Mouse (Mus musculus) kidney, postnatal 0 days (tissue): Measurements from ENCODE around the gene Myom3. TPM values are rescaled to one million over a fixed set of nuclear protein-coding genes. Genes with fewer than 3 reads are reported as not detected.
A peak's percentile ranks its signal among the peaks of the same experiment; 100 is the strongest.

ENCODE experiments used
- ATAC-seq: fragments of 200-750 bp; cut with Nextera tagmentation; replicated peaks from 2 replicates; pipeline ENCODE4 v1.8.0; 2017; ENCODE audit warnings: low read depth, moderate number of reproducible peaks, moderate TSS enrichment, moderate library complexity; ENCODE audit not compliant: low FRiP score
- DNase-seq: peaks from one replicate; pipeline ENCODE4 v3.0.0-alpha.2; 2016; ENCODE audit warnings: low spot score
- H3K27ac ChIP-seq: fragments of 300-500 bp; sonication (generic); 2 replicates; pipeline ENCODE4 v1.5.1; 2014; ENCODE audit warnings: mild to moderate bottlenecking
- H3K27me3 ChIP-seq: fragments of 300-500 bp; sonication (generic); 2 replicates; pipeline ENCODE4 v1.6.1; 2014; ENCODE audit warnings: low read length, mixed read lengths; ENCODE audit not compliant: insufficient read depth
- H3K36me3 ChIP-seq: fragments of 300-500 bp; sonication (generic); 2 replicates; pipeline ENCODE4 v1.6.1; 2014; ENCODE audit warnings: low read length, mixed read lengths; ENCODE audit not compliant: insufficient read depth
- H3K4me1 ChIP-seq: fragments of 300-500 bp; sonication (generic); replicated peaks from 2 replicates; pipeline ENCODE4 v1.6.1; 2014; ENCODE audit warnings: antibody characterized with exemption, low read length, mixed read lengths; ENCODE audit not compliant: insufficient read depth
- H3K4me2 ChIP-seq: fragments of 300-500 bp; sonication (generic); 2 replicates; pipeline ENCODE4 v1.6.1; 2014; ENCODE audit warnings: mild to moderate bottlenecking, low read length, moderate library complexity, mixed read lengths
- H3K4me3 ChIP-seq: fragments of 300-500 bp; sonication (generic); replicated peaks from 2 replicates; pipeline ENCODE4 v1.5.1; 2014; ENCODE audit warnings: low read depth, low read length
- H3K9ac ChIP-seq: fragments of 300-500 bp; sonication (generic); 2 replicates; pipeline ENCODE4 v1.6.1; 2014; ENCODE audit warnings: low read depth, low read length
- H3K9me3 ChIP-seq: fragments of 300-500 bp; sonication (generic); replicated peaks from 2 replicates; pipeline ENCODE4 v1.6.1; 2016; ENCODE audit warnings: low read length, inconsistent platforms, mixed read lengths
- CTCF ChIP-seq: IDR thresholded peaks from 2 replicates; pipeline ENCODE4 v1.5.1; 2016; ENCODE audit warnings: antibody characterized with exemption, low read depth, mild to moderate bottlenecking, moderate library complexity
- WGBS: fragments of 180-500 bp; shearing (Covaris S2); extraction: QIAGEN DNeasy Blood & Tissue Kit; methylation state at CpG from one replicate; pipeline ENCODE4 v1.1.7; 2014; 5-methylcytosine and 5-hydroxymethylcytosine counted together
- polyA plus RNA-seq: library from polyadenylated mRNA; unstranded; fragments of >200 nt; fragmentation: Nextera tagmentation; extraction: Ambion mirVana; gene quantifications from 2 replicates; pipeline ENCODE4 v1.2.1, GENCODE M21; 2015

Myom3 gene
- polyA plus RNA-seq, 1 experiment from 2014 or later = 0.39 TPM

- WGBS = 80% methylated on average over 8 of the region's 8 CpGs
- DNase-seq (no peak), ATAC-seq (no peak)
- Histone ChIP-seq H3K4me1 (0 out of 2 replicates have a peak, but pooled peaks cover 8% of the 10 kb centered on the region), H3K27me3 (no peaks in the 10 kb centered on the region), H3K27ac (no peak overlapping the region), H3K4me2 (no peak overlapping the region), H3K4me3 (no peak overlapping the region), H3K9ac (no peak overlapping the region), H3K9me3 (no peaks in the 10 kb centered on the region), H3K36me3 (no peaks in the 10 kb centered on the region)
- TF ChIP-seq CTCF = no peak
Measured at GRCm38 (mm10) chr4:135765707-135766106, 6.2 kb downstream of the Myom3 start.

- no peaks in the 10 kb centered on the region for H3K27me3 ChIP-seq
- H3K27ac ChIP-seq = no peak overlapping the region
- 62% methylated on average over 3 of the region's 3 CpGs for WGBS
- H3K9me3 ChIP-seq = no peaks in the 10 kb centered on the region
- no peak overlapping the region for H3K9ac ChIP-seq
- no peak for TF ChIP-seq CTCF
- DNase-seq (no peak), ATAC-seq (no peak)
- no peaks in the 10 kb centered on the region for H3K36me3 ChIP-seq
- 0 out of 2 replicates have a peak, but pooled peaks cover under 1% of the 10 kb centered on the region for H3K4me1 ChIP-seq
- no peak overlapping the region for H3K4me2 ChIP-seq
- H3K4me3 ChIP-seq = no peak overlapping the region
Measured at GRCm38 (mm10) chr4:135766976-135767375, 7.5 kb downstream of the Myom3 start.

GRCm38 (mm10) chr4:135768572-135769526 is 9.3 kb downstream of the Myom3 start:
- no peaks in the 10 kb centered on the region for H3K9me3 ChIP-seq
- ATAC-seq (no peak; the same call in 1 of the 2 replicates), DNase-seq (peak; percentile 70)
- no peak overlapping the region for H3K27ac ChIP-seq
- H3K9ac ChIP-seq = no peak overlapping the region
- no peak overlapping the region for H3K4me3 ChIP-seq
- H3K27me3 ChIP-seq = no peaks in the 10 kb centered on the region
- H3K4me2 ChIP-seq = no peak overlapping the region
- H3K4me1 ChIP-seq = no peaks in the 10 kb centered on the region
- WGBS = 55% methylated on average over 14 of the region's 14 CpGs
- TF ChIP-seq CTCF = peak; percentile 74
- no peaks in the 10 kb centered on the region for H3K36me3 ChIP-seq

DNA sequence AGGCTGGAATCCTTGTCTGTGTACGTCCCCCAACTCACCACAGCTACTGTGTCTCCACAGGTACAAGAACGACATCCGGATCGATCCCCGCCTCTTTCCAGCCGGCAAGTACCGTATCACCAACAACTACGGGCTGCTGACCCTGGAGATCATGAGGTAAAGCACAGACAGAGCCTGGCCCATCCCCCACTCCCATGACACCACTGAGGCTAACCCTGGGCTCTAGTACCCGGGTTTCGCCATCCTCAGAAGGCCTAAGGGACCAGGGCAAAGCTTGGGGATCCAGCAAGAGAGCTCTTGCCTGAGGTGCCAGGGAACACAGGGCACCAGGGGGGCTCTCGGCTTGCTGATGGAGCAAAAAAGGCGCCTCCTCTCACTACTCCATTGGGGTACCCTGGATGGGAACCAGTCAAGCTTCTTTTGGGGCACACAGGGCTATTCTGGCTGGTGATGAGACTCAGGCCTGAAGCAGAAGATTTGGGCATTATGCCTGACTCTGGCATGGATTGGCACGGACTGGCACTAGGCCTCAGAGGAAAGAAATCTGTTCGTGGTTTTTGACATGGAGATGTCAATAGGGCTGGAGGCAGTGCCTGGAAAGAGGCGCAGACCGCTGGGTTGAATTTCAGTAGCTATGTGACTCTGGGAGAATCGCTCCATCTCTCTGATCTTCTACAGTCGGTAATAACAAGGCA is 11.2 kb downstream of the Myom3 start:
- Histone ChIP-seq H3K4me2 (no peak overlapping the region), H3K4me1 (no peaks in the 10 kb centered on the region), H3K36me3 (no peaks in the 10 kb centered on the region), H3K9me3 (no peaks in the 10 kb centered on the region), H3K27ac (no peak overlapping the region), H3K4me3 (no peak overlapping the region), H3K9ac (no peak overlapping the region), H3K27me3 (no peaks in the 10 kb centered on the region)
- TF ChIP-seq CTCF = no peak
- DNase-seq (no peak), ATAC-seq (no peak)
- 85% methylated on average over 18 of the region's 18 CpGs for WGBS

DNA sequence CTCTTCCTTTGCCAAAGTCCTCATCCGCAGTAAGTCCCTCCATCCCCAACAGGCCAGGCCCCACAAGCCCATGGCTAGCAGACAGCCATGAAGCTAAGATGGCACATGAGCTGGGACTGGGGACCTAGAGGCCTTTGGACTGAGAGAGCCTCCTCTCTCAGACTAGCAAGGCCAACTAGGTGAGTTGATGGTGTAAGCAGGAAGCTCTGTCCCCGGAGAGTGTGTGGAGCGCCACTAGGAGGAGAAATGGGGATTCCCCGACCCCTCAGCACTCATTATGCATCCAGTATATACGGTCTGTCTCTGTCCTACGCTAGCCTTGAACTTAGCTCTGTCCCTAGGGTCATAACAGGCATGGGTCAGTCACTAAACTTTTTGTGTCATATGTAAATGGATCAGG is 12.1 kb downstream of the Myom3 start:
- no peak for TF ChIP-seq CTCF
- H3K36me3 ChIP-seq = no peaks in the 10 kb centered on the region
- no peaks in the 10 kb centered on the region for H3K27me3 ChIP-seq
- DNase-seq = no peak
- no peak overlapping the region for H3K9ac ChIP-seq
- H3K27ac ChIP-seq = no peak overlapping the region
- 81% methylated on average over 6 of the region's 6 CpGs for WGBS
- no peaks in the 10 kb centered on the region for H3K4me1 ChIP-seq
- H3K9me3 ChIP-seq = no peaks in the 10 kb centered on the region
- no peak overlapping the region for H3K4me3 ChIP-seq
- ATAC-seq = no peak
- no peak overlapping the region for H3K4me2 ChIP-seq

- Histone ChIP-seq H3K27ac (no peak overlapping the region), H3K4me1 (no peaks in the 10 kb centered on the region), H3K9me3 (no peaks in the 10 kb centered on the region), H3K4me3 (no peak overlapping the region), H3K27me3 (no peaks in the 10 kb centered on the region), H3K36me3 (no peaks in the 10 kb centered on the region), H3K4me2 (no peak overlapping the region), H3K9ac (no peak overlapping the region)
- ATAC-seq (no peak), DNase-seq (no peak)
- 69% methylated on average over 4 of the region's 4 CpGs for WGBS
- TF ChIP-seq CTCF = no peak
Measured at GRCm38 (mm10) chr4:135772671-135773070, 13.2 kb downstream of the Myom3 start.
